Mouse (Mus musculus): Measurements from ENCODE around the gene Dmrtb1. TPM values are rescaled to one million over a fixed set of nuclear protein-coding genes. Genes with fewer than 3 reads are reported as not detected.

Dmrtb1 gene
- polyA plus RNA-seq, 1 experiment: 1.1 TPM

DNA sequence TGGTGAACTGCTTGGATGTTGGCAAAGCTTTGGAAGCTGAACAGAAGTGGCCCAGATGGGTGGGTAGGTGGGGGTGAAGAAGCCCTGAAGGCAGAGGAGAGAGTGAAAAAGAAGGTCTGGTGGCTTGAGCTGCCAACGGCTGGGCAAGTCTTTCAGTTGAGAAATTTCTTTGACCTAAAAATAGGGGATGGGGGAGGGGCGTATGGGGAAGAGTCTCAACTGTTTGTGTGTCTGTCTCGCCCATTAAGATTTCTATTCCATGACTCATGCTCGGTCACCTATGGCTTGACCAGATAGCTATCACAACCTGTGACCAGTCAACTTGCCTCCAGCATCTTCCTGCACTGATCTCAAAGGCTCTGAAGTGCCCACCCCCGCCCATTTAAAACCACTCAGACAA, 35.1 kb upstream of the Dmrtb1 start:
- TF ChIP-seq POLR2A (IDR thresholded peaks at IDR 0.05; ENCODE audit: borderline replicate concordance, control insufficient read depth, low read depth, low read length) (no peak), CTCF (IDR thresholded peaks at IDR 0.05; ENCODE audit: control insufficient read depth, insufficient read depth, low read length) (no peak)
- 26% methylated on average over 5 of the region's 5 CpGs for WGBS
- H3K4me1 ChIP-seq (ENCODE audit: control insufficient read depth, insufficient read depth, low read length): peaks cover 14% of the 10 kb centered on the region
- H3K4me3 ChIP-seq (replicated peaks; ENCODE audit: control insufficient read depth, low read depth, low read length): no peak overlapping the region
- peak overlapping the region; percentile 59 for H3K27ac ChIP-seq (ENCODE audit: control insufficient read depth, insufficient read depth, low read depth, low read length, poor library complexity)

DNA sequence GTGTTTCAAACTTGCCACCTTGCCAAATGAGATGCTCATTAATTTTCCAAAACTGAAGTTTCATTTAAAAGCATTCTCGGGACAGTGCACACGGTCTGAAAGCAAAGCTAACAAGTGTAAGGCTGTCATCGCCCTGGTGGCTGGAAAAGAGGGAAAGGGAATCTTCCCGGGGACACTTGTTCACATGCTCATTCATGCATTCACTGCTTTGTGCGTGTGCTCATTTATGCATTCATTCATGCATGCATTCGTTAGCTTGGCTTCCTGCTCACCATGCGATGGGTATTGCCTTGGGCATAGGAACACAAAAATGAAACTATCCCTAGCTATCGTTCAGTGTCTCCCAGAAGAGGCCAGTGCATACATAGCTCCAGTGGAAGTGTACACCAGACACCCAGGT, 34.7 kb upstream of the Dmrtb1 start:
- no peak for TF ChIP-seq POLR2A (IDR thresholded peaks at IDR 0.05; ENCODE audit: borderline replicate concordance, control insufficient read depth, low read depth, low read length)
- TF ChIP-seq CTCF (IDR thresholded peaks at IDR 0.05; ENCODE audit: control insufficient read depth, insufficient read depth, low read length): no peak
- WGBS: 39% methylated on average over 8 of the region's 8 CpGs
- Histone ChIP-seq H3K4me1 (ENCODE audit: control insufficient read depth, insufficient read depth, low read length) (peaks cover 14% of the 10 kb centered on the region), H3K4me3 (replicated peaks; ENCODE audit: control insufficient read depth, low read depth, low read length) (peak overlapping the region; percentile 0), H3K27ac (ENCODE audit: control insufficient read depth, insufficient read depth, low read depth, low read length, poor library complexity) (peak overlapping the region; percentile 59)

DNA sequence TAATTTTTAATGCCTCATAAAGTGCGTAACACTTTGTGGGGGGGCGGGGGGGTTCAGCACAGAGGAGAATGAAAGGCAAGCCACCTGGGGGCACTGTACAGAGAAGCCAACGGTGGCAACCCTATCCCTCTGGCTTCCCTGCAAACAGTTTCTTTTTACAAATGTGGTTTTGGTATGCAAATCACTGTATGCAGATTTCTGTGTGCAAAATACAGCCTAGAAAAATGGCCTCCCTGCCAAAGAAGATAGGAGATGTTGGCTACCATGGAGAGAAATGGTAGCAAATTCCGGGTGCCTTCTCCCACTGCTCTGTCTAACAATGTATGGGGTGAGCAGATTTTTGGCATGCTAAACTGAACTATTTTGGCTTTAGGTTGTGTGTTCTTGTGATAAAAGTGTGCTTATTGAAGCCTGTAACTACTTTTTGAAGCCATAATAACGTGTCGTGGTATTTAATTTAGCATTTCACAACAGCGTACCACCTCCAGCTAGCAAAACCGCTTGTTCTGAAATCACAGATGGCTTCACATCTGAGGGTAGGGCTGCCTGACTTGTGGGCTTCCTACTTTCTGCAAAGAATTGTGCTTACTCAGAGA, 33.8 kb upstream of the Dmrtb1 start:
- WGBS: 32% methylated on average over 8 of the region's 8 CpGs
- Histone ChIP-seq H3K27ac (ENCODE audit: control insufficient read depth, insufficient read depth, low read depth, low read length, poor library complexity) (no peak overlapping the region; the same call in 1 of the 2 replicates), H3K4me1 (ENCODE audit: control insufficient read depth, insufficient read depth, low read length) (peaks cover 14% of the 10 kb centered on the region), H3K4me3 (replicated peaks; ENCODE audit: control insufficient read depth, low read depth, low read length) (no peak overlapping the region)
- TF ChIP-seq POLR2A (IDR thresholded peaks at IDR 0.05; ENCODE audit: borderline replicate concordance, control insufficient read depth, low read depth, low read length) (no peak), CTCF (IDR thresholded peaks at IDR 0.05; ENCODE audit: control insufficient read depth, insufficient read depth, low read length) (no peak)

DNA sequence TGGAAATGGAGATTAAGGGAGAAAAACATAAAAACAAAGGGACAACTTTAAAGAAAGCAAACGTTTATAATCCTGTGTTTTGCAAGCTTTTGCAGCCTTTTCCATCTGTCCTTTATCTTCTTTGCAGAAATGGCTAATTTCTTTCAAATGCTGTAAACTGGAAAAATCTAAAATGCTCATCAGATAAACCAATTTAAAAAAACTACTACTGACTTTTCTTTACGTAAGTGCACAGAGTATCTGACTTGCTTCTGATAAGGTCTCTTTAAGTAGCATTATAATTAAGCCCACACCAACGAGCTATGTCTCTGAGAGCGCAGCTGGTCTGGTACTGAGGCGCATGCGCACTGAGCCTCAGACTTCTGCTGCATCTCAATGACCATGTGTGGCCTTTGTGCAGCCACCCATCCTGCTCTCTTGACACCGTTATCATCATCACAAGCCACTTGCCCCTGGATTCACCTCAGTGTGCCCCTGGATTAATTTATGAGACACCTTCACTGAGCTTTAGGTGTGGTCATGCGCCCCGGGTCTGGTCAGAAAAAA, 32.8 kb upstream of the Dmrtb1 start:
- TF ChIP-seq CTCF (IDR thresholded peaks at IDR 0.05; ENCODE audit: control insufficient read depth, insufficient read depth, low read length): no peak
- TF ChIP-seq POLR2A (IDR thresholded peaks at IDR 0.05; ENCODE audit: borderline replicate concordance, control insufficient read depth, low read depth, low read length): no peak
- no peak overlapping the region for H3K4me3 ChIP-seq (replicated peaks; ENCODE audit: control insufficient read depth, low read depth, low read length)
- no peak overlapping the region for H3K27ac ChIP-seq (ENCODE audit: control insufficient read depth, insufficient read depth, low read depth, low read length, poor library complexity)
- WGBS: 71% methylated on average over 9 of the region's 9 CpGs
- H3K4me1 ChIP-seq (ENCODE audit: control insufficient read depth, insufficient read depth, low read length): peaks cover 12% of the 10 kb centered on the region

DNA sequence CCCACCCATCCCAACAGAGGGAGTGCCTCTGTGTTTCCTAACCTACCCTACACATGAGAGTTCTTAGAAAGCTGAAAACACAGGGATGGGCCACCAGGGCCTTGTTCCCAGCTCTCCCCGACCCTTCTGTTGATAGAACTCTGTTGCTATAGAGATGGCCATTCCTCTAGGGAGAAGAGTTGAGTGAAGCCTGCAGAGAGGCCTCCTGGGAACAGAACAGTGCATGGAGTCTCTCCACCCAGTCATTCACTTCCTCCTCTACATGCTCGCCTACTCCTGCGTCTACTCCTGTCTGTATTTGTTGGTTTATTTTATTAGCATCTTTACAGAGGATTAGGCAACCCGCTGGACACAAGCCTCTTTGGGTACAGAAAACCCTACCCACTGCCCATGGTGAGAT, 22.9 kb upstream of the Dmrtb1 start:
- H3K4me1 ChIP-seq (ENCODE audit: control insufficient read depth, insufficient read depth, low read length): no peaks in the 10 kb centered on the region; the same call in 1 of the 2 replicates
- H3K4me3 ChIP-seq (replicated peaks; ENCODE audit: control insufficient read depth, low read depth, low read length): no peak overlapping the region
- H3K27ac ChIP-seq (ENCODE audit: control insufficient read depth, insufficient read depth, low read depth, low read length, poor library complexity): no peak overlapping the region
- TF ChIP-seq CTCF (IDR thresholded peaks at IDR 0.05; ENCODE audit: control insufficient read depth, insufficient read depth, low read length): no peak
- TF ChIP-seq POLR2A (IDR thresholded peaks at IDR 0.05; ENCODE audit: borderline replicate concordance, control insufficient read depth, low read depth, low read length): no peak
- WGBS: 63% methylated on average over 4 of the region's 4 CpGs

DNA sequence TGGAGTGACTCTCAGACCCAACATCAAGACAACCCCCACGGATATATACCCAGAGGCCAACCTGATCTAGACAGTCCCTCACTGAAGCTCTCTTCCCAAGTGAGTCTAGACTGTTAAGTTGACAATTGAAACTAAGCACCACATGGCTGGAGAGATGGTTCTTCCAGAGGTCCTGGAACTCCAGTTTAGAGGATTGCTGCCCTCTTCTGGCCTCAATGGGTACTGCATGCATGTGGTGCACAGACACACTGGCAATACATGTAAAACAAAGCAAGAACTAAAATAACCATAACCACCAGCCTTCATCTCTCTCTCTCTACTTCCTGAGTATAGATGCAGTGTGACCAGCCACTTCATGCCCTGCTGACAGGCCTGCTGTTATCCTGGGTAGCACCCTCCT, 20.2 kb upstream of the Dmrtb1 start:
- TF ChIP-seq POLR2A (IDR thresholded peaks at IDR 0.05; ENCODE audit: borderline replicate concordance, control insufficient read depth, low read depth, low read length) (no peak), CTCF (IDR thresholded peaks at IDR 0.05; ENCODE audit: control insufficient read depth, insufficient read depth, low read length) (peak; percentile 59)
- no peak overlapping the region for H3K27ac ChIP-seq (ENCODE audit: control insufficient read depth, insufficient read depth, low read depth, low read length, poor library complexity)
- no peaks in the 10 kb centered on the region; the same call in 1 of the 2 replicates for H3K4me1 ChIP-seq (ENCODE audit: control insufficient read depth, insufficient read depth, low read length)
- 82% methylated on average over 1 of the region's 1 CpGs for WGBS
- H3K4me3 ChIP-seq (replicated peaks; ENCODE audit: control insufficient read depth, low read depth, low read length): no peak overlapping the region

DNA sequence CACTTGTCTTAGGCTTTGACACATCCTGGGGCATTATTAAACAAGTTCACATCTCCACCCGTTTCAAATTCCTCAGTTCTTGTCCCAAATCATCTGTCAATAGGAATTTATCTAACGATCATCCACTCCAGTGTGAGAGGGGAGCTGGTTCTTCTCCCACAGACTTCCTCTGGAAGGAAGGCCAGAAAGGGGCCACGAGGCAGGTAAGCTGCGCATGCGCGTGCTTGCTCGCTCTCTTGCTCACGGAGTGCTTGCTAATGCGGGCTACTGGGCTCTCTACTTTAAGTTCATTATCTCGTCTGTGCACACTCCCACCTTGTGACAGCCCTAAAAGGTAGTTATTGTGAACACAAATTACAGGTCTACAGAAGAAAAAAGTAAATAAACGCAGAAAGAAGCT, 17.6 kb upstream of the Dmrtb1 start:
- TF ChIP-seq POLR2A (IDR thresholded peaks at IDR 0.05; ENCODE audit: borderline replicate concordance, control insufficient read depth, low read depth, low read length) (no peak), CTCF (IDR thresholded peaks at IDR 0.05; ENCODE audit: control insufficient read depth, insufficient read depth, low read length) (no peak)
- H3K27ac ChIP-seq (ENCODE audit: control insufficient read depth, insufficient read depth, low read depth, low read length, poor library complexity): no peak overlapping the region

DNA sequence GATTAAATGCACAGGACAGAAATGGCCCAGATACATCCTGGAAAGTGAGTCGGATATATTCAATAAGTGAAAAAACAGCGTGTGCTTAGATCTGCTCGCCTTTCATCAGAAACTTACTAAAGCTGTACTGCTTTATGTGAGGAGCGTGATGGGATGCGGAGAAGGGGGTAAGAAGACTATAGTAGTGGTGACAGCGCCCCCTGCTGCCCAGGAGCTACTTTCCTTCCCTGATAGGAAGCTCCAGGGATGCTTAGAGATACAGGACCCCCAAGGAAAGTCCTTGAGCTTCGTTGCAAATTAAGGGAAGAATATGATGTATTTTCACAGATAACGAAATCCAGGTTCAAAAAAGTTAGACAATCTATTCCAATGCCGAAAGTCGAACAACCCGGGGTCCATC, 17.1 kb upstream of the Dmrtb1 start:
- Histone ChIP-seq H3K27ac (ENCODE audit: control insufficient read depth, insufficient read depth, low read depth, low read length, poor library complexity) (no peak overlapping the region), H3K4me1 (ENCODE audit: control insufficient read depth, insufficient read depth, low read length) (no peaks in the 10 kb centered on the region)
- 42% methylated on average over 11 of the region's 11 CpGs for WGBS

More for the DNA sequence above, 17.6 kb upstream of the Dmrtb1 start:
- no peaks in the 10 kb centered on the region for H3K4me1 ChIP-seq (ENCODE audit: control insufficient read depth, insufficient read depth, low read length)
- H3K4me3 ChIP-seq (replicated peaks; ENCODE audit: control insufficient read depth, low read depth, low read length): no peak overlapping the region
- 73% methylated on average over 11 of the region's 11 CpGs for WGBS

More for the DNA sequence above, 17.1 kb upstream of the Dmrtb1 start:
- no peak for TF ChIP-seq POLR2A (IDR thresholded peaks at IDR 0.05; ENCODE audit: borderline replicate concordance, control insufficient read depth, low read depth, low read length)
- TF ChIP-seq CTCF (IDR thresholded peaks at IDR 0.05; ENCODE audit: control insufficient read depth, insufficient read depth, low read length): peak; percentile 64
- H3K4me3 ChIP-seq (replicated peaks; ENCODE audit: control insufficient read depth, low read depth, low read length): no peak overlapping the region

Data from bone marrow, adult 2 months (tissue).